Mouse (Mus musculus) heart, postnatal 4 days (tissue): ENCODE measurements around the gene Fgfr2. TPM values are rescaled to one million over a fixed set of nuclear protein-coding genes. Genes with fewer than 3 reads are reported as not detected.

Experiments
- DNase-seq: peaks from one replicate; pipeline ENCODE4 v3.0.0; 2021
- total RNA-seq, 2 experiments: library from RNA; stranded (reverse); gene quantifications; 2 replicates each; pipeline ENCODE4 v1.2.3; 2021

Fgfr2 gene
- total RNA-seq, 2 experiments from 2014 or later = 10.2 to 10.6 TPM

DNA sequence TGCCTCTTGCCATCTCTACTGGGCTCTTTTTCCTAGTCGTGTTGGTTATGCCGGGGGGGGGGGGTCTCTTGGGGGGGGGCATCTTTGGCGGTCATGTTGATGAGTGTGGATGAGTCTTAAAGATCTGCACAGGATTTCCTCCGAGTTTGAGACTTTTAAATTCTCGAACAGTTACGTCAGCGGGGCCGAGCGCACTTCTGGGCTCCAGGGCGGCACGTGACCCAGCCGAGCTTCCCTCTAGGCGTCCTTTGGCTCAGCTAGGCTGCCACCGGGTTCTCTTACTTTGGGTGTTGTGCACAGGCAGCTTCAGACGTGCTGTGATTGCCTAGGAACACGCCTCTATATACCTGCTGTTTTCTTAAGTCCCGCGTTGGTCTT is 2476.4 kb downstream of the Fgfr2 start:
- DNase-seq = peak; percentile 90

DNA sequence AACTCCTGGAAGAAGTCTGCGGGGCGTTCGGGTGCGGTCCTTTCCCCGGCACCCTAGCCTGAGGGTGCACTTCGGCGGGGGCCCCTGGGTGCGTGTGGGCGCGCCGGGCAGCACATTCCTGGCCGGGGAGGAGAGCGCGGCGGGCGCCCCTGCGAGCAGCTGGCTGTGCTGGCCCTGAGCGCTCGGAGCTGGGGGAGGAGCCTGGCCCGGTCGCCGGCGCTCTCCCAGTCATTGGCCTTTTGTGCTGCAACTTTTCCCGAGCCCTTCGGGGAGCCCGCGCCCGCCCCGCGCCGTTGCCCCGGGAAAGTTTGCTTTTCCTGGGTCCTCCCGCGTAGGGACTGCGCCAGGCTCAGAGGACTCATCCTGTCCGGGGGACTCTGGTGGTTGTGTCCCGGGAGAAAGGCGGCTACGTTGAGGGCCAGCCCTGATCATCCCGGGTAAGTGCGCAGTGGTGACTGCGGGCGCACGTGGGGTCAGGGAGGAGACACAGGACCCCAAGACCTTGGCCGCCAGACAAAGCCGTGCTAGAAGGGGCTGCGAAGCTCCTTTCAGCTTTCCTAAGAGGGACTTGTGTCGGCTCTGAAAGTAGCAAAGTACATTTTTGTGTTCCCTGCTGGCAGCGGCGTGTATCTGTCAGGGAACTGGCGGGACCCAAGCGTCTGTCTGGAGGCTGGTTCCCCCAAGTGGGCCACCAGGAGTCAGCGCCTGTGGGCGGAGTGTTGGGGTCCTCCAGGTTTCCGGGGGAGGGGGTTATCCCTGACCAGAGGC is 2477.0 kb downstream of the Fgfr2 start:
- DNase-seq = peak; percentile 86

DNA sequence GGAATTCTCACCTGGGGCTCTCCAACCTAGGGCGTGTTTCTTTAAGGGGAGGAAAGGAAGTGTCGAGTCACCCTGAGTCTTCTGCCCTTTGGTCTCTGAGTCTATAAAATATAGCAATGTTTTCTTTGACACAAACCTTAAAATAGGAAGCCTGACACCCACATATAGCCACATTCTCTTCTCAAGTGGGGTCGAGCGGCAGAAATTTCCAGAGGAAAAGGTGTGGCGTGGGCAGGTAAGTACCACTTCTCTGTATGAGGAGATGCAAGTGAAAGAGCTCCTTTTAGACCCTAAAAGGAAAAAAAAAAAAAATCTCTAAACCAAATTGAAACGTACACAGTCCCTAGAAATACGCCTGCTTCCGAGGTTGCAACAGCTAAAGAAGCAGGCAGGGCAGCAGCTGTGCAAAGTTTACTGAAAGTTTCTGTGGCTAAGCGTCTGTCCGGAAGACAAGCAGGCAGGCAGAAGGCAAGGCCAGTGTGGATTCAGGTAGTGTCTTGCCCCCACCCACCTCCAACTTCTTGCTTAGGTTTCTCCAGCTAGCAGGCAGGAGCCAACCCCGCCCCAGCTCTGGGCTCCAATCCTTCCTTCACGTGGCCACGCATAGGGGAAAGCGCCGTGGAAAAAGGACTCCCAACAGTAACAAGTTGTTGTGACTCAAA is 2477.7 kb downstream of the Fgfr2 start:
- DNase-seq = no peak

DNA sequence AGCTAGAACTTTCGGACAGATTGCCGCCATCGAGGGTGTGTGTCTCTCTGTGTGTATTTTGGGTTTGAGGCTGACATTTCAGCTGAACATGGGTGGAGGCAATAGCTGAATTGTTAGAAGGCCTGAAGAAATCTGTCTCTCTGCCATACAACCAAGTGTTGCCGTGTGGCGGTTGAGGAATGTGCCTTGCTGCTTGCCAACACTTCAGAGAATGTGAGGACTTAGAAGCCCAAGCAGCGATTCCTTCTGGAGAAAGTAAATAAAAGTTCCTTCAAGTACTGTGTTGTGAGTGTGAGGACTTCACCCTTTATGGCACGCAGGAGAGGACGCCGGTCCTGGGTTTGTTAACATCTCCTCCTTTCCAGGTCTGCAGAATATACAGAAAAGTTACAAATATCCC is 2482.5 kb downstream of the Fgfr2 start:
- no peak for DNase-seq

DNA sequence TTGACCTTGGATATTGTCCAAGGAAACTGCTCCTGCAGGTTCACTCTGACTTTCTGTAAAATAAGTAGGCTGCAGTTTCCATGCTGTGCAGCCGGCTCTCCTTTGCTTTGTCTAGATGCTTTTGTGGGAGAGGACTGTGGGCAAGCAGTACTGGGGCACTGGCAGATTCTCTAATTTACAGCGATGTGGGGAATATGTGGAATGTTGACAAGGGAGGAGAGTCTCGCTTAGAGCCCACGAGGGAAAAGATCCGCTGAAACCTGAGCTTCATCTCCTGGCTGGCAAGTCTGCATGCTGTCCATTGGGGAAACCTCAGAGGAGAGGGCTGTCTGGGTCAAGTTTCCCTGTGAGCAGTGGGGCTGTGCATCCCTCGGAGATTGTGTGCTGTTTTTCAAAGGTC is 2485.3 kb downstream of the Fgfr2 start:
- DNase-seq = no peak

DNA sequence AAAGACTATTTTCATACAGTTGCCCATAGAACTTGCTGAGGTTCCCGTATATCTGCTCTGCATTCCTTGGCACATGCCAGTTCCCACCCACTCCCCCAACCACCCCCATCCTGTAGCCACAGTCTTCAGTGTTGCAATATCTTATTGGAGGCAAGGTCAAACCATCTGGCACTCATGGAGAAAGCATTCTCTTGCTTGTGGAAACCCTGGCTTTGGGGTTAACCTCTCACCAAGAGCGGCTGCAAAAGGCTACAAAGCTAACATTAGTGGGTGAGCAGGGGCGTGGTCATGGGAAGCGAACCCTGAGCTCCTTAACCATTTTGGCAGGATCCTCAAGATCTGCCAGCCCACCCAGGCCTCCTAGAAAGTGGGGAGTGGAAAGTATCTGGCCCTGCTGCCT is 2486.2 kb downstream of the Fgfr2 start:
- DNase-seq = no peak

DNA sequence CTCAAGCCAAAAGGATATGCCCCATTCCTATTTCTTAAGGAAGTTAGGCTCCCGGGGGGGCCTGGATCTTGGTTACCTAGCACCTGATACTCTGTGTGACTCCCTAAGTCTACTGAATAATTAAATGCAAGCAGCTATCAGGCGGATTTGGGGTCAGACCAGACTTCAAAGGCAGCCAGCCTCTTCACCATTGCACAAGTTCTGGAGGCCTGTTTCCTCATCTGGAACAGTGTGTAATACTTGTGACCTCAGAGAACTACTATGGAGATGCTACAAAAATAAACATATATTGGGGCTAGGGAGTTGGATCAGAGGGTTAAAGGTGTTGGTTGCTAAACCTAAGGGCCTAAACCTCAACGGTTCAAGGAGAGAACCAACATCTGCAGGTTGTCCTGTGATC is 2486.9 kb downstream of the Fgfr2 start:
- DNase-seq = no peak

DNA sequence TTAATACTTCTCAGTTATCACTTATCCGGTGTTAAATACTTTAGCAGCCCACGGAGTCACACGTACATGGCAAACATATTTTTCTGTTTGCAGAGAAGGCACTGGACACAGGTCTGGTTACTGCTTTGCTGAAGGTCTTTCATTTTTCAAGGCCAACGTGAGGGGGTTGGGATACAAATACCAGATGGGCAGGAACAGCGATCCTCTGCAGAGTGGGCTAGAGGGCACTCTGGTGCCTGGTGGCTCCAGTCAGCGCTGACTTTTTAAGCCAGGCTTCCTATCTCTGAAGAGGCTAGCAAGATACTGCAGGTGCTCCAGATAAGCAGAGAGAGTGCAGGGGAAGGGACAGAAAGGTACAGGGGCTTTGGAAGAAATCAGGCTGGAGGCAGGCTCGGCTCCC is 2487.9 kb downstream of the Fgfr2 start:
- no peak for DNase-seq

DNA sequence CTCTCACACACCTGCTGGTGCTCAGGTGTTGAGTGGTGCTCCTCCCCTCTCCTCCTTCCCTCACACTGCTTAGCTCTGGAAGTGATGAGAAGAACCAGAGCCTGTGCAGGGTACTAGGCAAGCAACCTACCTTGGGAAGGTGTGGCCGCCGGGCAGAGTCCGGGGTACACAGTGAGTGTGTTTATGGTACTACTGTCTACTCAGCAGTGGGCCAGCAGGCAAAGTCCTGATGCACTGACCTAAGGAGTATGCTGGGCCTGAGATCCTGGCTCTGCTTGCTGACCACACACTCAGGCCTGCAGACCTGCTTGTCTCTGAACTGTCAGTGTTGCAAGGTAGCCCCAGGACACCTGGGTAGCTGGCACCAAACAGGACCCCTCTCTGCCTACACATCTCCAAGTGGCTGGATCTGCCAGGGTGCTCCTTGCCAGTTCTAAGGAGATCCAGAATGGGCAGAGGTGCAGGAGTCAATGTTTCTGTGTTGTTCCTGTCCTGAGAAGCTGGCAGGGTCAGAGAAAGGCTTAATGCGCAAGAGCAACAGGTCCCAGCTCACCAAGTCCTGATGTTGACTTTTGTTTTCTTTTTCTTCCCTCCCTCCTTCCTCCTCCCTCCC is 2488.8 kb downstream of the Fgfr2 start:
- DNase-seq = no peak

DNA sequence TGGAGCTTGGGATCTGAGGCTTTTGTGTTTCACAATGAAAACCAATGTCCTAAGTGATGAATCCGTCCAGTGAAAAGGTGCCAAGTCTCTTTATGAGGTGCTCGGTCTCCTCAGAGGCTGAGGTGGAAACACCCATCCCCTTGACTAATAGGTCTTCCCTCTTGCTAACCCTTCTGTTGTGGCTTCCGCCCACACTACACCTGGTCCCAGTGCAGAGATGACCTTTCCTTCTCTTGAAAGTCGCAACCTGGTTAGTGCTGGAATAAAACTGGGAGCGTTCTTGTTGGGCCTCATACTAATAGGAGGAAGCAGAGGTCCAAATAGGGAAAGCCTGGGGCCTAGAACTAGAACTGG is 2490.8 kb downstream of the Fgfr2 start:
- no peak for DNase-seq

DNA sequence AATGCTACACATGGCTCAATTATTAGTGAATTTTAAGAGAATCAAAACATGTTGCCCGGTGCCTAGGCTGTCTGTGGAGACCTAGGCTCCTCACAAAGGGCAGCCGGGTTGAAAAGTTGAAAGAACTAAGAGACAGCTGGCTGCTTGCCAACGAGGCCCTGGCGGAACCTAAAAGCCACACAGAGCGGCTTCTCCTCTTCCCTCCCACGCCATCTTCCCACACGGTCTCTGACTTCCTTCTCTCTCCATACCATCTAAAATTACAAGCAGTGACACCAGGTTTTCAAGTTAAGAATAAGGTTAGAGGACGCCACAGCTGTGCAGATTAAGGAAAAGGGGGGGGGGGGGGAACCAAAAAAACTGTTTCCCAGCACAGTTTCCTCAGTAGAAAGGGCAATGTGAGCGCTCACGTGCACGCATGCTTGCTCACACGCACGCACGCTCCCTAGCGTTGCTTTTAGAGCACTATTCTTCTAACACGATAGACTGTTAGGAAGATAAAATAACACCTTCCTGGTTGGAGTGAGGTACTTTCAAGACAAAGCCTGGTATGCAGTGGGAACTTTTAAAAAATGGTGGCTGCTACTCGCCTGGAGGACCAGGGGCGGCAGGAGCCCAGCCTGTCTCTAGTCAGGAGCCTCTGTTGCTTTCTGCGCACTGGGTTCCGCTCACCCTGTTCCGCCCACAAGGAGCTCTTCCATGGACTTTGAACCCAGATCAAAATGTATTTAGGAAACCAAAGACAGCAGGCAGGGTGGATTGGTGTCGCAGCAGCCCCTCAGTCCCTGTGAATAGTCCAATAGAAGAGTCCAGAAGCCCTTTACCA is 2491.4 kb downstream of the Fgfr2 start:
- peak; percentile 75 for DNase-seq

DNA sequence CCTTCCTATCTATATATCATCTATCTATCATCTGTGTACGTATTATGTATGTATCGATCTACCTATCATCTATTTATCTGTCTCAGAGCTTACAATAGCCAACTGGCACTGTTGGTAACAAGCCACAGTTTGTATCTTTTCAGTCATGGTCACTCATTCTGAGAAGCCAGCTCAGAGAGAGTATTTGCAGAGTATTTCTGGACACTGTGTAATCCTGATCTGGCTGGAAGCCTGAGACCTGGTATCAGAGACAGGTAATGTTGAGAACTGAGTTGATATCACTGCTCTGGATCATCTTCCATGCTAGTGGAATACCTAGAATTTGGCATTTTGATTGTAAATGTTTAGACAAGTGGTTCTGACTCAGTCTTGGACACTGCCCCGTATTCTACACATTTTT is 2492.2 kb downstream of the Fgfr2 start:
- no peak for DNase-seq

DNA sequence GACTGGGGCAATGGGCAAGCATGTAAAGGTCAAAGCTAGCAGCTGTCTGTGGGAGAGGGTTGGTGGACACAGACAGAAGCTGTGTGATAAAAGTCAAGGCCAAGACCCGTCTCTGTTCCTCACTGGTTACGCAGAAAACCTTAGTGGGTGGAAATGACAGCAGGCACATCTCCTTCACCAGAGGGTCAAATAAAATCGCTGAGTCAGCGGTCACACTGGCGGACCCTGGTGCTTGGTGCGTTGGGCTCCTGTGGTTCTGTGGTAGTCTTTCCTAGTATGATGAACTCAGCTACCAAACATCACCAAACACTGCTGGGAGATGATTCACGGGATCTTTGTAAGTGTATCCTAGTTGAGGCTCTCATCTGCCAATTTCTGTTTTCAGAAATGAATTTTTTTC is 2493.2 kb downstream of the Fgfr2 start:
- no peak for DNase-seq

DNA sequence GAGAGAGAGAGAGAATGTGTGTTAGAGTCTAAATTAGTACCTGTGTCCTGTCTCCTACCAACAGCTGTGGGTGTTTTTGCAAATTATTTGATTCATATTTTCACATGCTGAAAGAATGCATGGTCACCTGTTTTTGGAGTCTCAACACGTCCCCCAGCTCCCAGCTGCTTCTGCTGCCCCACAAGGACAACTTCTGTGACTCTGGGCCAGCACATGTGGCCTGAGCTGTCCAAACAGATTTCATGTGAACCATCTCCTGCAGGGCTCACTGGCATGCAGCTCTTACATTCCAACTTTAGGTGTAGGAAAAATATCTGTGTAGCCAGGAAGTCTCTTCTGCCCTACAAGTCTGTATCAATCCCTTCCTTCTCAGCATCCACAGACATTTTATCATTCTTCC is 2494.5 kb downstream of the Fgfr2 start:
- DNase-seq = no peak

DNA sequence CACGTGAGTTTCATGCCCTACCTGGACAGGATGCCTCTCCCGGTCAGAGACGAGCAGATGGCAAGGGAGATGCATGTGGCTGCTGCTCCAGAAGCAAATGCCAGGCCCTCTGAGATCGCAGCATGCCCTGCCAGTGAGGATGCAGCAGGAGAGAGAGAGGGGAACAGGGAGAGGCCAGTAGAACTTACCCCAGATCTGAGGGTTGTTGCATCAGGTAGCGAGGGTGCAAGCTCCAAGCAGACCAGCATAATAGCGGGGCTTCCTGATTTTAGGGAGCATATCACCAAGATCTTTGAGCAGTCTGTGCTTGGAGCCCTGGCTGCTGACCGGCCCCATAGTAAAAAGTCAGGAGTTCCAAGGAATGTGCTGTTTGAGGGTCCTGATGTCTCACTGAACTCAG is 2497.8 kb downstream of the Fgfr2 start:
- no peak for DNase-seq

DNA sequence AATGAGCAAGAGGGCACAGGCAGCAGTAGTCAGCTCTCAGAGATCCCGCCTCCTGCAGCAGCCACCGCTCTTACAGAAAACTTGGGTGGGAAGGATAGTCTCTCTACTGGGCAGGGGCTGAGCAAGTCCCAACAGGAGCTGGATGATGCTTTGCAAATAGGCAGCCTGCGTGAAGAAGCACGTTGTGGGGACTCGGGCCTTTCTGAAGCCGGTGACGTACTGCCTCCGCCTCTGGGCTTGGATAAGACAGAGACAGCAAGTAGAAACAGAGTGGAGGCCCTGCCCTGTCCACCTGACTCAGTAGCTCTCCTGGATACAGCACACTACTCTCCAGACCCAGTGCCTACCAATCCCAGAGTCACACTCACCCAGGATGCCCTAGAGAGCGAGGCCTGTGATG is 2498.9 kb downstream of the Fgfr2 start:
- no peak for DNase-seq

DNA sequence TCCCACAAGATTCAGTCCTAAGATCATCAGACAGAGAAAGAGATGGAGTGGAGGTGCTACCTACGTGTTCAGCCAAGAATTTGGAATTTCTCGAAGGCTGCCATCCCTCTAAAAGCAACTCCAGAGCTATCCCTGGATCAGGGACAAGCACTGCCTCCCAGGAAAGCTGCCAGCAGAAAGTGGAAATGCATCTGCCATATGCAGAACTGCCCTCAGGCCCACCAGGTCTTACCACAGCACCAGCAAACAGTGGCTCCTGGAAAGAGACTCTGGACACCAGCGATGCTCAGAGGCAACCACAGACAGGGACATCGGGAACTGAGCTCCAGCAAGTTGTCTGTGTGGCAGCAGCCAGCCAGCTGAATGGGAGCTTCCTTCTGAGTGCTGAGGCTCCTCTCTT is 2500.8 kb downstream of the Fgfr2 start:
- DNase-seq = no peak

DNA sequence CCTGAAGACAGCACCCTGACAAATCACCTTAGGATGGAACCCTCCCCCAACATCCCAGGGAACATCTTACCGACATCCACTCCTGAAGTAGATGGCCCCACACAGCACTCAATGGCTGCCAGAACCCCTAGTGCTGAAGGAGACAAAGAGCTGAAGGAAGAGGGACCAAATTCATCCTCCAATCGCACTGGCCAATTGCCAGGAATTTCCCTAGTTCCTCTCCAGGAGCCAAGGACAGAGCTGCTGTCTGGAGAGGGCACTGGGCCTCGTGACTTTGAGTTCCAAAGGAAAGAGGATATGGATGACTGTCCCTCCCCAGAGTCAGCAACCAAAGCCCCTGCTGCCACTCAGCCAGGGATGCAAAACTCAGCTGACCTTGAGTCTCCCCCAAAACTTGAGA is 2501.2 kb downstream of the Fgfr2 start:
- DNase-seq = no peak

DNA sequence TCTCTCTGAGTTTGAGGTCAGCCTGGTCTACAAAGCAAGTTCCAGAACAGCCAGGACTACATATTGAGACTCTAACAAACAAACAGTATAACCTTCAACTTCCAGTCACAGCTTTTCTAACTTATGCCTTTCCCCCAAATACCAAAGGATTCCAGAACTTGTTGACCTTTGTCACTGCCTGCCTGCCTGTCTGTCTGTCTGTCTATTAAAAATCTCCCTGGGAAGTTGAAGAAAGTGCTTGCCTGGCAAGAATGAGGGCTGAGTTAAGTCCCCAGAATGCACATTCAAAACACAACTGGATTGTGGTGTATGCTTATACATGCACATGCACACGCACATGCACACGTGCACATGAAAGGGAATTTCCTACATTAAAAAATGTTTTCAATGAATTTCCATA is 2502.1 kb downstream of the Fgfr2 start:
- DNase-seq = no peak

DNA sequence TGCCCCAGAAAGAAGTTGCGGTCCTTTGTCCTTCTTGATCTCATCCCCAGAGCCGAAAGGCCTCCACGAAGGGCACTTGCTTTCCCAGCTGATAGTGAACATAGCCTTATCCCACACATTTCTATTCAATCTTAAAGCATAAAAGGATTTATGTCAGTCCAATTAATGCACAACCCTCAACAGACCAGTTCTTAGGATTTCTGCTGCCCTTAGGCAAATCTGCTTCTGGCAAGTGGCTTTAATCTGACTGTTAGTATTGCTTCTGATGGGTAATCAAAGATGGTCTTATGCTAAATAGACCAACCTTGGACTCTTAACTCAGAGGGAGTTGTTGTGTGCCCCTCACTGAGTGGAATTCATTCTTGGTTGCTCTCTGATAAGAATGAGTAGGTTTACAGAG is 2505.6 kb downstream of the Fgfr2 start:
- DNase-seq = no peak

DNA sequence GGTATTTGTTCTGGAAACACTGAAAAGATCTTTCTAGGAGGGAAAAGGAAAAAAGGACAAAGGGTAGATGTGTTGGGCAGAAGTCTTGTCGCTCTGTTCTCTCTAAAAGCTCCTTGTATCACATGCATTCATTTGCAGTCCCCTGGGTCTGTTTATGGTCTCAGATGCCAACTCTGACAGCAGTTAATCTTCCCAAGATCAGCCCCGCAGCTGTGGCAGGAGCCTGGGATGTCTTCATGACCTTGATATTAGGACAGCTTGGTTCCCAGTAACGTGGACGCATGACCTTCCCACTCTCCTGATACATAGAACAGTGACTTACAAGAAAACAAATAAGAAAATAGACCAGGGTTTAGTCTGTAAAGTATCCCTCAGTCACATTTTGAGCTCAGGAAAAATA is 2509.2 kb downstream of the Fgfr2 start:
- DNase-seq = no peak

DNA sequence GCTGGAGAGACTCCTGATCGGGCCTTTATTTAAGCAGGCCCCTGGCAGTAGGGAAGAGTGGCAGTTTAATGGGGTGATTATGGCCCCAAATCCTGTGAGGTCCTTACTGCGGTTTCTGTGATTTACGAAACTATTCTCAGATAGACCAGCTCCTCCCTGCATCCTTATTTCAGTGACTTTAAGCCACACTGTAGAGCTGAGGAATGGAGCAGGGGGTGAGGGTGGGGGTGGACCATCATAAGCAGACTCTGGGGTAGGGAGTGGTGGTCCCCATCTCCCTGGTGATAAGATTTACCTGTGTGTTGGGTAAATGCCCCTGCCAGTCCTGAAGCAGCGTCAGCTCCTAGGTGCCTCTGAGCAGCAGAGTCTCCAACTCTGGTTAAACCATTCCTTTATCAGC is 2516.2 kb downstream of the Fgfr2 start:
- no peak for DNase-seq

DNA sequence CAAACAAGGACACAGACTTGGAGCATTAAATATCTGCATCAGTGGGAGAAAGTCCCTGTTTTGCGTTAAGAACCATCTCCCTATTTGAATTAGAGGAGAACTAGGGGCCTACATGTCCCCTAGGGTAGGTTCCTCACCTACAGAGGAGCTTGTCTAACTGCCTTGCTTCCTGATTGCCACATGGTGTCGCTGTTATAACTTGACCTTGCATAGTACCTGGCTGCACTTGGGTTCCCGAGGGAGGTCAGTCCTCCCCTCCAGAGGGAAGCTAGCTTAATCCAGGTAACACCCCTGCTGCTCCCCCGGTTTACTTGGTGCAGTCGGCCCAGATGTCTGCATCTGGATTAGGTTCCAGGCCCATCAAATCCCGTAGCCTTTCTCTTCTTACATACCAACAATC is 2518.0 kb downstream of the Fgfr2 start:
- DNase-seq = peak; percentile 30
